Mouse (Mus musculus): ENCODE data around the gene Klhl26. TPM values are rescaled to one million over a fixed set of nuclear protein-coding genes. Genes with fewer than 3 reads are reported as not detected.
A peak's percentile ranks its signal among the peaks of the same experiment; 100 is the strongest.
"Not testable (repeated sequence)": the region's sequence is repeated elsewhere in the genome, so short reads cannot be mapped to it uniquely, and the experiment has no call there.

Gene Klhl26
- polyA plus RNA-seq, 1 experiment from 2014 or later, result 24.9 TPM

- not testable (repeated sequence) for H3K27me3 ChIP-seq (ENCODE audit: control insufficient read depth, insufficient read depth, low read length); H3K9me3 ChIP-seq (replicated peaks; ENCODE audit: control insufficient read depth, low read length); ATAC-seq (ENCODE audit: insufficient read depth, low FRiP score)
- peak overlapping the region; percentile 99 for H3K9ac ChIP-seq (ENCODE audit: low read length)
- WGBS, result 77% methylated on average over 6 of the region's 6 CpGs
- H3K36me3 ChIP-seq (ENCODE audit: control insufficient read depth, insufficient read depth, low read length), result peaks cover 14% of the 10 kb centered on the region; the same call in 1 of the 2 replicates
- H3K27ac ChIP-seq (ENCODE audit: low read length), result peak overlapping the region; percentile 99; the same call in 1 of the 2 replicates
- H3K4me3 ChIP-seq (replicated peaks; ENCODE audit: low read length), result peak overlapping the region; percentile 99
- peaks cover 14% of the 10 kb centered on the region for H3K4me1 ChIP-seq (ENCODE audit: control insufficient read depth, insufficient read depth, low read length)
- H3K4me2 ChIP-seq (ENCODE audit: low read depth, low read length), result peak overlapping the region; percentile 39
These were observed 34.4 kb upstream of the Klhl26 start for GRCm38 (mm10) chr8:70511174-70511573.

- WGBS, result 1% methylated on average over 74 of the region's 74 CpGs
- peak; percentile 87 for ATAC-seq (ENCODE audit: insufficient read depth, low FRiP score)
- Histone ChIP-seq H3K4me2 (ENCODE audit: low read depth, low read length) (peak within 1 kb of the TSS; percentile 98), H3K4me3 (replicated peaks; ENCODE audit: low read length) (peak within 1 kb of the TSS; percentile 99), H3K9ac (ENCODE audit: low read length) (peak within 1 kb of the TSS; percentile 99), H3K4me1 (ENCODE audit: control insufficient read depth, insufficient read depth, low read length) (peaks cover 21% of the 10 kb centered on the region), H3K36me3 (ENCODE audit: control insufficient read depth, insufficient read depth, low read length) (peaks cover 14% of the 10 kb centered on the region; the same call in 1 of the 2 replicates), H3K9me3 (replicated peaks; ENCODE audit: control insufficient read depth, low read length) (no peaks in the 10 kb centered on the region), H3K27me3 (ENCODE audit: control insufficient read depth, insufficient read depth, low read length) (no peaks in the 10 kb centered on the region), H3K27ac (ENCODE audit: low read length) (peak within 1 kb of the TSS; percentile 99)
These were observed 33.6 kb upstream of the Klhl26 start, which contains the start of gene Uba52 for GRCm38 (mm10) chr8:70510228-70510915. Gene Uba52 (minus strand): TSS chr8:70510801.

- H3K4me2 ChIP-seq (ENCODE audit: low read depth, low read length), result peak overlapping the region; percentile 98
- peak overlapping the region; percentile 99 for H3K9ac ChIP-seq (ENCODE audit: low read length)
- peaks cover 14% of the 10 kb centered on the region; the same call in 1 of the 2 replicates for H3K36me3 ChIP-seq (ENCODE audit: control insufficient read depth, insufficient read depth, low read length)
- H3K27me3 ChIP-seq (ENCODE audit: control insufficient read depth, insufficient read depth, low read length), result no peaks in the 10 kb centered on the region
- peak overlapping the region; percentile 86 for H3K27ac ChIP-seq (ENCODE audit: low read length)
- WGBS, result 6% methylated on average over 25 of the region's 25 CpGs
- H3K4me3 ChIP-seq (replicated peaks; ENCODE audit: low read length), result peak overlapping the region; percentile 99
- ATAC-seq (ENCODE audit: insufficient read depth, low FRiP score), result no peak
- H3K4me1 ChIP-seq (ENCODE audit: control insufficient read depth, insufficient read depth, low read length), result peaks cover 31% of the 10 kb centered on the region
- H3K9me3 ChIP-seq (replicated peaks; ENCODE audit: control insufficient read depth, low read length), result no peaks in the 10 kb centered on the region
These were observed 32.6 kb upstream of the Klhl26 start for GRCm38 (mm10) chr8:70509281-70509952.

- Histone ChIP-seq H3K4me2 (ENCODE audit: low read depth, low read length) (peak overlapping the region; percentile 91; the same call in 1 of the 2 replicates), H3K4me3 (replicated peaks; ENCODE audit: low read length) (peak overlapping the region; percentile 82; the same call in 1 of the 2 replicates), H3K4me1 (ENCODE audit: control insufficient read depth, insufficient read depth, low read length) (peaks cover 44% of the 10 kb centered on the region), H3K27ac (ENCODE audit: low read length) (peak overlapping the region; percentile 94), H3K9me3 (replicated peaks; ENCODE audit: control insufficient read depth, low read length) (no peaks in the 10 kb centered on the region), H3K9ac (ENCODE audit: low read length) (peak overlapping the region; percentile 14; the same call in 1 of the 2 replicates), H3K27me3 (ENCODE audit: control insufficient read depth, insufficient read depth, low read length) (0 out of 2 replicates have a peak, but pooled peaks cover 3% of the 10 kb centered on the region), H3K36me3 (ENCODE audit: control insufficient read depth, insufficient read depth, low read length) (peaks cover 14% of the 10 kb centered on the region; the same call in 1 of the 2 replicates)
- WGBS, result 54% methylated on average over 5 of the region's 5 CpGs
- ATAC-seq (ENCODE audit: insufficient read depth, low FRiP score), result no peak
These were observed 30.2 kb upstream of the Klhl26 start for GRCm38 (mm10) chr8:70507027-70507393.

- Histone ChIP-seq H3K27me3 (ENCODE audit: control insufficient read depth, insufficient read depth, low read length) (peaks cover 8% of the 10 kb centered on the region), H3K4me2 (ENCODE audit: low read depth, low read length) (peak within 1 kb of the TSS; percentile 91), H3K36me3 (ENCODE audit: control insufficient read depth, insufficient read depth, low read length) (peaks cover 14% of the 10 kb centered on the region; the same call in 1 of the 2 replicates), H3K27ac (ENCODE audit: low read length) (peak within 1 kb of the TSS; percentile 94), H3K9ac (ENCODE audit: low read length) (peak within 1 kb of the TSS; percentile 95), H3K9me3 (replicated peaks; ENCODE audit: control insufficient read depth, low read length) (no peaks in the 10 kb centered on the region), H3K4me3 (replicated peaks; ENCODE audit: low read length) (peak within 1 kb of the TSS; percentile 82), H3K4me1 (ENCODE audit: control insufficient read depth, insufficient read depth, low read length) (peaks cover 45% of the 10 kb centered on the region)
- ATAC-seq (ENCODE audit: insufficient read depth, low FRiP score), result peak; percentile 87
- 3% methylated on average over 39 of the region's 40 CpGs for WGBS
These were observed 29.7 kb upstream of the Klhl26 start, which contains the start of gene Rex1bd for GRCm38 (mm10) chr8:70506328-70507026. Gene Rex1bd (minus strand): TSS chr8:70506752.

- Histone ChIP-seq H3K27ac (ENCODE audit: low read length) (peak overlapping the region; percentile 94; the same call in 1 of the 2 replicates), H3K9me3 (replicated peaks; ENCODE audit: control insufficient read depth, low read length) (no peaks in the 10 kb centered on the region), H3K4me1 (ENCODE audit: control insufficient read depth, insufficient read depth, low read length) (peaks cover 45% of the 10 kb centered on the region), H3K27me3 (ENCODE audit: control insufficient read depth, insufficient read depth, low read length) (peaks cover 14% of the 10 kb centered on the region), H3K9ac (ENCODE audit: low read length) (peak overlapping the region; percentile 95), H3K4me3 (replicated peaks; ENCODE audit: low read length) (peak overlapping the region; percentile 82), H3K36me3 (ENCODE audit: control insufficient read depth, insufficient read depth, low read length) (peaks cover 14% of the 10 kb centered on the region; the same call in 1 of the 2 replicates), H3K4me2 (ENCODE audit: low read depth, low read length) (peak overlapping the region; percentile 91)
- WGBS, result 34% methylated on average over 32 of the region's 32 CpGs
- peak; percentile 3; the same call in 1 of the 2 replicates for ATAC-seq (ENCODE audit: insufficient read depth, low FRiP score)
These were observed 29.0 kb upstream of the Klhl26 start for GRCm38 (mm10) chr8:70505698-70506327.

- no peak overlapping the region for H3K4me3 ChIP-seq (replicated peaks; ENCODE audit: low read length)
- H3K36me3 ChIP-seq (ENCODE audit: control insufficient read depth, insufficient read depth, low read length), result peaks cover 14% of the 10 kb centered on the region; the same call in 1 of the 2 replicates
- H3K4me1 ChIP-seq (ENCODE audit: control insufficient read depth, insufficient read depth, low read length), result peaks cover 45% of the 10 kb centered on the region
- no peak overlapping the region for H3K27ac ChIP-seq (ENCODE audit: low read length)
- H3K27me3 ChIP-seq (ENCODE audit: control insufficient read depth, insufficient read depth, low read length), result peaks cover 18% of the 10 kb centered on the region
- 74% methylated on average over 3 of the region's 3 CpGs for WGBS
- no peaks in the 10 kb centered on the region for H3K9me3 ChIP-seq (replicated peaks; ENCODE audit: control insufficient read depth, low read length)
- no peak overlapping the region for H3K4me2 ChIP-seq (ENCODE audit: low read depth, low read length)
- no peak for ATAC-seq (ENCODE audit: insufficient read depth, low FRiP score)
- no peak overlapping the region for H3K9ac ChIP-seq (ENCODE audit: low read length)
These were observed 28.1 kb upstream of the Klhl26 start for GRCm38 (mm10) chr8:70504851-70505250.

- Histone ChIP-seq H3K4me3 (replicated peaks; ENCODE audit: low read length) (no peak overlapping the region), H3K36me3 (ENCODE audit: control insufficient read depth, insufficient read depth, low read length) (peaks cover 14% of the 10 kb centered on the region; the same call in 1 of the 2 replicates), H3K27ac (ENCODE audit: low read length) (no peak overlapping the region), H3K4me1 (ENCODE audit: control insufficient read depth, insufficient read depth, low read length) (peaks cover 45% of the 10 kb centered on the region), H3K27me3 (ENCODE audit: control insufficient read depth, insufficient read depth, low read length) (peaks cover 21% of the 10 kb centered on the region), H3K9ac (ENCODE audit: low read length) (no peak overlapping the region), H3K4me2 (ENCODE audit: low read depth, low read length) (no peak overlapping the region), H3K9me3 (replicated peaks; ENCODE audit: control insufficient read depth, low read length) (no peaks in the 10 kb centered on the region)
- no peak for ATAC-seq (ENCODE audit: insufficient read depth, low FRiP score)
- WGBS, result 57% methylated on average over 16 of the region's 16 CpGs
These were observed 27.5 kb upstream of the Klhl26 start for GRCm38 (mm10) chr8:70504291-70504716.
